ENCODE assay signal across 16 mouse cellular contexts in the genomic region with DNA sequence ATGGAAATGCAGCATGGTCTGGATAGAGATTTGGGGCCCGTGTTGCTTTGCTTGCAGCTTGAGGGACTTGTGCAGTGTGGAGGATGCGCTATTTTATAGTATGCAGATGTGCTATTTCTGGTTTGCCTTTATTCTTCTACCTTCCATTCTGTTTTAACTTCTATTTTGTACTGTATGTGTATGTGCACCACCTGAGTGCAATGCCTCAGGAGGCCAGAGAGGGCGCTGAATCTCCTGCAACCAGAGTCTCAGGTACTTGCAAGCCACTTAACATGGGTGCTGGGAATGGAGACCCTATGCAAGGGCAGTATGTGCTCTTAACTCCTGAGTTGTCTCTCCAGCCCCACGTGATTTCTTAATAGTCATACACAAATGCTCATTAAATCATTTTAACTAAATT.
DNase-seq lines count a peak whose midpoint lies in the region; TF ChIP-seq lines count a peak whose summit lies in the region.
"Had no signal": no experiment of that assay in that cellular context is flagged by ENCODE, and none has a peak within 500 bp of the region (broad histone marks: within the 10 kb centered on the region; RNA-seq: fewer than 3 reads in every experiment).

No protein-coding gene starts in this region.

- 83% methylated on average over 4 of the region's 4 CpGs for WGBS in bone marrow, adult 2 months

- TF ChIP-seq CTCF in layer of hippocampus, adult 2 months (conservative IDR thresholded peaks at IDR 0.05): peak; percentile 38
- TF ChIP-seq CTCF in testis, adult 2 months (IDR thresholded peaks at IDR 0.05; ENCODE audit: control insufficient read depth, insufficient read depth, insufficient replicate concordance, low read depth, low read length): peak; percentile 44; the same call in 1 of the 2 replicates
- TF ChIP-seq CTCF in bone marrow, adult 2 months (IDR thresholded peaks at IDR 0.05; ENCODE audit: control insufficient read depth, insufficient read depth, low read length): peak; percentile 6; the same call in 1 of the 2 replicates

- H3K4me3 ChIP-seq in layer of hippocampus, adult 2 months: no peak overlapping the region
- no peak overlapping the region for H3K4me3 ChIP-seq in testis, adult 2 months (ENCODE audit: control insufficient read depth, low read depth, low read length)
- no peak overlapping the region for H3K4me3 ChIP-seq in bone marrow, adult 2 months (replicated peaks; ENCODE audit: control insufficient read depth, low read depth, low read length)
- H3K4me3 ChIP-seq: gastrocnemius, adult 2 months; heart, embryonic 10.5 days; hindbrain, embryonic 10.5 days had no signal

- no peak overlapping the region for H3K27ac ChIP-seq in layer of hippocampus, adult 2 months
- H3K27ac ChIP-seq in testis, adult 2 months (ENCODE audit: control insufficient read depth, insufficient read depth, low read depth, low read length): no peak overlapping the region
- H3K27ac ChIP-seq in bone marrow, adult 2 months (ENCODE audit: control insufficient read depth, insufficient read depth, low read depth, low read length, poor library complexity): no peak overlapping the region
- H3K27ac ChIP-seq: gastrocnemius, adult 2 months; heart, embryonic 10.5 days; hindbrain, embryonic 10.5 days had no signal

- TF ChIP-seq POLR2A in testis, adult 2 months (IDR thresholded peaks at IDR 0.05; ENCODE audit: control insufficient read depth, low read depth, low read length): no peak
- no peak for TF ChIP-seq POLR2A in bone marrow, adult 2 months (IDR thresholded peaks at IDR 0.05; ENCODE audit: borderline replicate concordance, control insufficient read depth, low read depth, low read length)

- no peaks in the 10 kb centered on the region for H3K4me1 ChIP-seq in testis, adult 2 months (ENCODE audit: control insufficient read depth, insufficient read depth, low read length)
- no peaks in the 10 kb centered on the region for H3K4me1 ChIP-seq in bone marrow, adult 2 months (ENCODE audit: control insufficient read depth, insufficient read depth, low read length)

- no peaks in the 10 kb centered on the region for H3K27me3 ChIP-seq in testis, adult 2 months (ENCODE audit: control insufficient read depth, insufficient read depth, low read length)

- no peak for DNase-seq in layer of hippocampus, adult 2 months (ENCODE audit: low spot score in 2 of 2)
- no peak for DNase-seq in layer of hippocampus, adult 11-12 months (ENCODE audit: low spot score)
- DNase-seq in testis, postnatal 14 days (ENCODE audit: low spot score): no peak
- DNase-seq in yolk sac, embryonic 10.5 days (ENCODE audit: low spot score): no peak
- DNase-seq in natural killer cell, adult 2 months (ENCODE audit: low spot score in 2 of 2): no peak
- DNase-seq: adrenal gland, postnatal 36 days; cerebellum, adult 18-20 months; gastrocnemius, adult 2 months; kidney, adult 18-20 months; kidney, postnatal 10 days; lung, adult 18-20 months; thymus, postnatal 14 days had no signal

- no peaks in the 10 kb centered on the region for H3K36me3 ChIP-seq in testis, adult 2 months (ENCODE audit: control insufficient read depth, insufficient read depth, low read length)
